Mouse (Mus musculus): Measurements from ENCODE around the gene Zfp617. TPM values are rescaled to one million over a fixed set of nuclear protein-coding genes. Genes with fewer than 3 reads are reported as not detected.
A peak's percentile ranks its signal among the peaks of the same experiment; 100 is the strongest.
"Not testable (repeated sequence)": the region's sequence is repeated elsewhere in the genome, so short reads cannot be mapped to it uniquely, and the experiment has no call there.

The Zfp617 gene
- total RNA-seq (2017), result 17.3 to 28.3 TPM (median 20.4 TPM) in 3 replicates

DNA sequence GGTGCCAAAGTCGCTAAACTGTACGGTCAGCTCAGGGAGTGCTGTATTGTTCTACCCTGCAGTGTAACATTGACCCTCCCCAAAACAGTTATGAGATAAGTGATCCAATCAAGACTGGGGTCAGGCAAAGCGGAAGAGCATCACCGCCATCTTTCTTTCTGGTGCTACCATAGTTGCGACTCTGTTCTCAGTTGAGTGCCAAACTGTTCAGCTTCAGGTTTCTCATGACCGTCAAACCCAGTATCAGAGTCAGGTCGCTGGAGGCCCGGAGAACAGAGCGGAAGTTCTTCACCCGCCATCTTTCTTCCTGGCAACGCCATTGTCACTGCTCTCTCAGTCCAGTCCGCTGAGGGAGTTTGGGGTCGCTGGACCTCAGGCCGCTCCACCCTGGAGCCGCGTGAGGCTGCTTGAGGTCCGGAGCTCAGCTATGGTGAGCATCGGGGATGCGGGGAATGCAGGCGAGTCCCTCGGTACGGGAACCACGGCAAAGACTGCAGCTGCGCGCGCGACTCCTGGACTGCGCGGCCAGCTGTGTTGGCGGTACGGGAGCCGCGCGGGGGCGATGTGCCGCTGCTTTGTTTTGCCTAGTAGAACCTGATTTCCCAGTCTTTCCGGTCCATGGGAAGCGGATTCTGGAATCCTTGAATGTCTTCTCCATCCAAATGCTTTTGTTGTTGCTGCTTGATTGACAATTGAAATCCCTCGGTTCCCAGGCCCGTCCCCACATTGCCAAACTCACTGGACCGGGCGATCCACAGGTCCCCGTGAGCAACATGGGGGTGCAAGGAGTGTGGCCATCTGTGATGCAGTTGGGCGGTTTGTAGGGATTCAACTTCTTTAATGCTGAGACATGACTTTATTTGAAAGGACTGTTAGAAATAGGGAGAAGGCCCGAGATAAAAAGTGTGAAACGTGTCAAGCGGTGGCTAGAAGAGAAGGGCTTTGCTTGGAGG is at the start of gene Zfp617, which contains the start of gene Zfp882:
Gene Zfp617 (plus strand): TSS at position 327 of the 953 bp plus-strand sequence.
Gene Zfp882 (plus strand): TSS at position 300 of the 953 bp plus-strand sequence.
- ATAC-seq (replicated peaks; ENCODE audit: insufficient number of reproducible peaks, low FRiP score, low TSS enrichment, poor library complexity, severe bottlenecking), result peak; percentile 92

GRCm38 (mm10) chr8:71861551-71861950 is 46.9 kb upstream of the Zfp617 start:
- not testable (repeated sequence) for ATAC-seq (replicated peaks; ENCODE audit: insufficient number of reproducible peaks, low FRiP score, low TSS enrichment, poor library complexity, severe bottlenecking)

- ATAC-seq (replicated peaks; ENCODE audit: insufficient number of reproducible peaks, low FRiP score, low TSS enrichment, poor library complexity, severe bottlenecking), result not testable (repeated sequence)
These were observed 46.4 kb upstream of the Zfp617 start for GRCm38 (mm10) chr8:71862038-71862437.

- peak; percentile 96 for ATAC-seq (replicated peaks; ENCODE audit: insufficient number of reproducible peaks, low FRiP score, low TSS enrichment, poor library complexity, severe bottlenecking)
These were observed 26.7 kb upstream of the Zfp617 start, which contains the start of gene Zfp709 for GRCm38 (mm10) chr8:71881618-71882274. TSS of gene Zfp709 (plus strand) at chr8:71882019.

DNA sequence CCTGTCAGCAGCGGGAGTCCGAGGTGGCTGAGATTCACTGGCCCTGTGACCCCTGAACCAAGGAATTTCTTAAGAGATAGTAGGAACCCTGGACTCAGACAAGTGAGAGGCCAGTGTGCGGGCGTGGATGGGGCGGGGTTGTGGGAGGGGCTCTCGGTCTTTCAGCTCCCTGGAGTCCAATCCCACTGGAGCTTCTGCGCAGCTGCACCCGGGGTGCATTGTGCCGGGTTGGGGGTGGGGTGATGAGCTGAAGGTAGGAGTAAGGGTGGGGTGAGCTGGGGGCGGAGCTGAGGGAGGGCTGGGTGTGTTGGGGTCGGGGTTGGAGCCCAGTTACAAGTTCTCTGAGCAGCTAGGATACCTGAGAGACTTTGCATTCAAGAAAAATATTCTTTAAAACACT is 7.8 kb upstream of the Zfp617 start:
- ATAC-seq (replicated peaks; ENCODE audit: insufficient number of reproducible peaks, low FRiP score, low TSS enrichment, poor library complexity, severe bottlenecking), result not testable (repeated sequence)

- ATAC-seq (replicated peaks; ENCODE audit: insufficient number of reproducible peaks, low FRiP score, low TSS enrichment, poor library complexity, severe bottlenecking), result not testable (repeated sequence)
These were observed 5.4 kb upstream of the Zfp617 start for GRCm38 (mm10) chr8:71903084-71903483.

GRCm38 (mm10) chr8:71906809-71907208 is 1.6 kb upstream of the Zfp617 start:
- ATAC-seq (replicated peaks; ENCODE audit: insufficient number of reproducible peaks, low FRiP score, low TSS enrichment, poor library complexity, severe bottlenecking), result no peak

- no peak for ATAC-seq (replicated peaks; ENCODE audit: insufficient number of reproducible peaks, low FRiP score, low TSS enrichment, poor library complexity, severe bottlenecking)
These were observed 607 bp upstream of the Zfp617 start for GRCm38 (mm10) chr8:71907798-71908257.

DNA sequence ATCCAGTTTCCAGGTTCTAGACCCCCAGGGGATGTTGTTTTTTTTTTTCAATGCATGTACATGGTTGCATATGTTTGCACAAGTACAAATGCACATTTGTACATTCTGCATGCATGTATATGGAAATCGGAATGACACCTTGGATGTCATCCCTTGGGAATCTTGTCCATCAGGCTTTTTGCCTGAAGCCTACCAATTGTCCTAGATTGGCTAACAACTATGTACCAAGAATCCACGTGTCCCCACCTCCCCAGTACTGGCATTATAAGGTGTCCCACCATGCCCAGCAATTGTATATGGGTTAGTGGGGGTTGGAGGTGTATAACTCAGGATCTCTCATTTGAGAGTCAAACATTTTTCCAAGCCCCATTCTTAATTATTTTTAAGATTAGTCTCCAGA is 3.9 kb downstream of the Zfp617 start:
- ATAC-seq (replicated peaks; ENCODE audit: insufficient number of reproducible peaks, low FRiP score, low TSS enrichment, poor library complexity, severe bottlenecking), result no peak

GRCm38 (mm10) chr8:71922567-71923401 is 14.3 kb downstream of the Zfp617 start:
- peak; percentile 99 for ATAC-seq (replicated peaks; ENCODE audit: insufficient number of reproducible peaks, low FRiP score, low TSS enrichment, poor library complexity, severe bottlenecking)

DNA sequence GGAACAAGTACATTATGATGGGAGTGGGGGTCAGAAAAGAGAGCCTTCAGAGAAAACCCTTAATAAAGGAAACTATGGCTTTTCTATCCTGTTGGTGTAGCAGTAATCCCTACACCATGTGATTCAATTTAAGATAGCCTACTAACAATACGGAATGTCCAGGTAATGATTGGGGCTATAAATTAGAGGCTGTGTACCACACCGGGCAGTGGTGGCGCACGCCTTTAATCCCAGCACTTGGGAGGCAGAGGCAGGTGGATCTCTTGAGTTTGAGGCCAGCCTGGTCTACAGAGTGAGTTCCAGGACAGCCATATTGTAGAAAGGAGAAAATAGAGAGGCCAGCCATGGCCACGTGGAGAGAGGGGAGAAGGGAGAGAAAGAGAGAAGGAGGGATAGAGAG is 17.4 kb downstream of the Zfp617 start:
- ATAC-seq (replicated peaks; ENCODE audit: insufficient number of reproducible peaks, low FRiP score, low TSS enrichment, poor library complexity, severe bottlenecking), result no peak

- no peak for ATAC-seq (replicated peaks; ENCODE audit: insufficient number of reproducible peaks, low FRiP score, low TSS enrichment, poor library complexity, severe bottlenecking)
These were observed 18.1 kb downstream of the Zfp617 start for GRCm38 (mm10) chr8:71926551-71926950.

GRCm38 (mm10) chr8:71927779-71928178 is 19.3 kb downstream of the Zfp617 start:
- no peak for ATAC-seq (replicated peaks; ENCODE audit: insufficient number of reproducible peaks, low FRiP score, low TSS enrichment, poor library complexity, severe bottlenecking)

DNA sequence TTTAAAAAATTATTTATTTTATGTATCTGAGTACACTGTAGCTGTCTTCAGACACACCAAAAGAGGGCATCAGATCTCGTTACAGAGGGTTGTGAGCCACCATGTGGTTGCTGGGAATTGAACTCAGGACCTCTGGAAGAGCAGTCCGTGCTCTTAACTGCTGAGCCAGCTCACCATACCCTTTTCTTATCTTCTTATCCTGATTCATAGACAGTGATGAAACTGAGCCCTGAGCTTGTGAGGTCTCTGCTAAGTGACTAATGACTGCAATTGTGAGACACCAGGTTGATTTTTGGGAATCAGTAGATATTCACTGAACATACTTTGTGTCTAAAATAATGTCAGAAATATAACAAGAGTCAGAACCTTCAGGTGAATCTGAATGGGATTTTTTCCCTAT is 29.6 kb downstream of the Zfp617 start:
- not testable (repeated sequence) for ATAC-seq (replicated peaks; ENCODE audit: insufficient number of reproducible peaks, low FRiP score, low TSS enrichment, poor library complexity, severe bottlenecking)

GRCm38 (mm10) chr8:71940293-71941208 is 32.1 kb downstream of the Zfp617 start:
- peak; percentile 63; the same call in 1 of the 2 replicates for ATAC-seq (replicated peaks; ENCODE audit: insufficient number of reproducible peaks, low FRiP score, low TSS enrichment, poor library complexity, severe bottlenecking)

- ATAC-seq (replicated peaks; ENCODE audit: insufficient number of reproducible peaks, low FRiP score, low TSS enrichment, poor library complexity, severe bottlenecking), result no peak
These were observed 33.3 kb downstream of the Zfp617 start for GRCm38 (mm10) chr8:71941776-71942175.

DNA sequence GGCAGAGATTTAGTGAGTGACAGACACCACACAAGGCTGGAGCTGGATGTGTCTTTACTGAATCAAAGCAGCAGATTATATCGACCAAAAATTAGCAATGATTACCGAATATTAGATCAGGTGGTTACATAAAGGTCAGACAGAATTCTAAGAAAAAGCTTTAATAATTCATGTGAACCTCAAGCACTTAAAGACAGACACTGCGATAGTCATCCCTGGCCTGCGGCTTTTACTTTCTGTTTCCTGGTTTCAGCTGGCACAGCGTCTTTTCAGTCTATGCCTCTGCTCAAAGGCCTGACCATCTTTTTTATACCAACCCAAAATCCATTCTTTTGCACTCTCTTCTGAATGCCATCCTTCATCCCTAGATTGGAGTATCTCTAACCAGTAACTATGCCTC is 40.2 kb downstream of the Zfp617 start:
- ATAC-seq (replicated peaks; ENCODE audit: insufficient number of reproducible peaks, low FRiP score, low TSS enrichment, poor library complexity, severe bottlenecking), result no peak
